Mouse (Mus musculus) brain, embryonic 14.5 days (tissue): Measurements from ENCODE around the gene Relch.

ENCODE experiments used
- CTCF ChIP-seq: fragments of 200-500 bp; IDR thresholded peaks from 2 replicates; pipeline ENCODE4 v1.5.1; 2012; ENCODE audit warnings: inconsistent platforms, mild to moderate bottlenecking, moderate library complexity, borderline replicate concordance; ENCODE audit not compliant: insufficient read depth, insufficient read length; ENCODE audit errors: extremely low read depth
- POLR2A ChIP-seq: fragments of 200-500 bp; IDR thresholded peaks from 2 replicates; pipeline ENCODE4 v1.6.1; 2012; ENCODE audit warnings: mild to moderate bottlenecking, inconsistent platforms, borderline replicate concordance; ENCODE audit not compliant: poor library complexity, insufficient read depth, insufficient read length, severe bottlenecking; ENCODE audit errors: extremely low read depth

DNA sequence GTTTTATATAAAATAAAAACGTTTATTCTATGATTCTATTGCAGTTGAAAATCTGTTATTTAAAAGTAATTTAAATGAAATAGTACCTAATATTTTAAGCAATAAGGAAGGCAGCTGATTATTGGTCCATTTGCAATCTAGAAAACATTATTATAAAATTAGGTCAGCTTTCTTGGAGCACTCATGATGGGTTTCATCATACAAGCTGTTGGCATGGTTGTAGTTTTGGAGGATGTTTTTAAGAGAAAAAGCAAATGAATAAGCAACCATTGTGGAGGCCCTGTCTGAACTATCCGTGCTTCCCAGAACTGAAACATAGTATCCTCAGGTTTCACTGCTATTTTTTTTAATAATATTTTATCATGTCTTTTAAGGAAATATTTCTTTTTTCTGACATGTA lies 31.9 kb downstream of the Relch start:
- no peak for TF ChIP-seq POLR2A
- TF ChIP-seq CTCF, result no peak
